Comparison of ENCODE assay signal across 46 mouse cellular contexts in the genomic region with DNA sequence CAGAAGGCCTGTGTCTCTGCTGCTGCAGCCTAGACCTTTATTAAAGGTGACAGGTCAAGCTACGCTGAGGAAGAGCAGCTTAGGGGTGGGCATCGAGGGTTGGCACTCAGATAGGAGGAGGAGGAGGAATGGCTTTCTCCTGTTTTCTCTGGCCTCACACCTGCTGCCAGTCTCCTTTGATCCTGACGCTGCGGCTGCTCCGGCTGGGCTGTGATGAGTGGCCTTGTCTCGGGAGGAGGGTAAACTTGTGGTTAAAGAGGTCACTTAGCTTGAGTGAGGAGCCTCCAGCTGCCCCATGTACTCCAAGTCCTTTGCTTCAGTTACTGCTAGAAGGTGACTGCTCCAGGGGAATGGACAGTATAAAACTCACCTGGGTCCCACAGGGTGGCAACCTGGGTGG. TPM values are rescaled to one million over a fixed set of nuclear protein-coding genes. Genes with fewer than 3 reads are reported as not detected.
"Had no signal": no experiment of that assay in that cellular context is flagged by ENCODE, and none has a peak within 500 bp of the region (broad histone marks: within the 10 kb centered on the region; RNA-seq: fewer than 3 reads in every experiment).

No protein-coding gene starts in this region.

- DNase-seq: left cerebral cortex, postnatal 4 days; liver; liver, embryonic 13.5 days; liver, postnatal 0 days; lung, adult 18-20 months; lung, adult 2 months; lung, embryonic 14.5 days; lung, postnatal 10 days; lung, postnatal 14 days; lung, postnatal 36 days; lung, postnatal 4 days; midbrain, embryonic 14.5 days had no signal

RNA-seq across cellular contexts. Expression of a gene that starts 13.7 kb away (rescaled TPM):
- total RNA-seq: left cerebral cortex, postnatal 10 days; left cerebral cortex, postnatal 14 days; left cerebral cortex, postnatal 25 days; left cerebral cortex, postnatal 36 days; left cerebral cortex, postnatal 4 days; liver, adult 2 months; megakaryocyte progenitor cell, adult 5-6 weeks; megakaryocyte, adult 5-6 weeks; megakaryocyte-erythroid progenitor cell, adult 5-6 weeks; midbrain, postnatal 0 days; monocyte, adult 5-6 weeks had no signal
- polyA plus RNA-seq: limb, embryonic 10.5 days; limb, embryonic 11.5 days; limb, embryonic 12.5 days; limb, embryonic 13.5 days; limb, embryonic 14.5 days; limb, embryonic 15.5 days; liver, adult 2 months; liver, embryonic 11.5 days; liver, embryonic 12.5 days; liver, embryonic 13.5 days; liver, embryonic 14.5 days; liver, embryonic 15.5 days; liver, embryonic 16.5 days; liver, postnatal 0 days; lung, adult 2 months; lung, embryonic 14.5 days; lung, embryonic 15.5 days; lung, embryonic 16.5 days; lung, postnatal 0 days; macrophage; midbrain, embryonic 10.5 days; midbrain, embryonic 11.5 days; midbrain, embryonic 12.5 days; midbrain, embryonic 13.5 days; midbrain, embryonic 14.5 days; midbrain, embryonic 15.5 days; midbrain, embryonic 16.5 days; midbrain, postnatal 0 days; myocyte; neural tube, embryonic 11.5 days; neural tube, embryonic 12.5 days had no signal
